Mouse (Mus musculus): Measurements from ENCODE around the gene 4930455H04Rik.

Gene 4930455H04Rik

DNA sequence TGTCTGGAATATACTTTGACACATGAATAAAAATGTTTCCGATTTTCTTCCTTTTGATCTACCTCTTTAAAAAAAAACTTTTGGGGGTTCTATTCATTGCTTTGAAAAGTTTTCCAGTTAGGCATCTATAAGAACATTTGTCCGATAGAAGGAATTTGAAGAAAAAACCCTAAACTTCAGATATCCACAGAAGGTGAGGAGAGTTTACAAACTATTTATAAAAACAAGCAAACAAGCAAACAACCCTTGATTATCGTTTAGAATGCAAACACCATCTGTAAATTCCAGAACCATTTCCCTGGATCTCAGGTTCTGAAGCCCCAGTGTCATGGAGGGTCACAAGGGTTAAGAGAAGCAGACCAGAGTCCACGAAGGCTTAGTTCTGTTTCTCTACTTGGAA, at the start of gene 4930455H04Rik:
TSS of gene 4930455H04Rik (plus strand) at position 301 of the 400 bp plus-strand sequence.
- DNase-seq (ENCODE audit: extremely low read depth, insufficient read length, low spot score): no peak

DNA sequence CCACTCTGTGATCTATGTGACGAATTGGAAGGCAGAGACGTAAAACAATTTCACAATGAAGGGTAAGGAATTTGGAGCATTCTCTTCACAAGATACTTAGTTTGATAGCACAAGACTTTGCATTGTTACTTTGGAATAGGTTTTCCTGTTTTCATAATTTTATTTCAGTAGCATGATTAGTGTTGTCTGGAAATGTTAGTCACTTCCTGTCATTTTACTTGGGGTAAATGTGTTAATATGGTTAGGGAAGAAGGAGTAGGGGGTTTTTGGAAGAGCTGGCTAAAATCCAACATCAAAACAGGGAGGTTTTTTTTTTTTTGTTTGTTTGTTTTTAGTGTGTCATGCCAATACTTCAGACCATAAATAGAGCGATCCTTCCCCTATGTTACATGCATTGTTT, 46.5 kb upstream of the 4930455H04Rik start:
- DNase-seq (ENCODE audit: extremely low read depth, insufficient read length, low spot score): no peak

DNA sequence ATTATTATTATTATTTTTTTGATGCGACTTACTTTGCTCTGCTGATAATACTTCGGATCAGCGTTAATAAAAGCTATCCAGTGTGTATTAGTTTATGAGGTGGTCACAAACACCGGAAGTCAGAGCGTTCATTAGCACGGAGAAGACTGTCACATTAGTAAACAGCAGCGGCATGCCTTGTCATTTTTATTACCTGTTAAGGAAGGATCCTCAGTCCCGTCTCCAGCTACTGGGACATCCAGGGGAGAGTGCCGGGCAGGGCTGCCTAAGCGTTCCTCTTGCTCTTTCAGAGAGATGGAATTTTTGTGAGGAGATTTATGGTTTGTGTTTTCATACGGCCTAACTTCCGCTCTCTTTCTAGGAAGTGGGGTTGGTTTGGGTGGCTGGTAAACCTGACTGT, 45.0 kb upstream of the 4930455H04Rik start:
- DNase-seq (ENCODE audit: extremely low read depth, insufficient read length, low spot score): no peak

DNA sequence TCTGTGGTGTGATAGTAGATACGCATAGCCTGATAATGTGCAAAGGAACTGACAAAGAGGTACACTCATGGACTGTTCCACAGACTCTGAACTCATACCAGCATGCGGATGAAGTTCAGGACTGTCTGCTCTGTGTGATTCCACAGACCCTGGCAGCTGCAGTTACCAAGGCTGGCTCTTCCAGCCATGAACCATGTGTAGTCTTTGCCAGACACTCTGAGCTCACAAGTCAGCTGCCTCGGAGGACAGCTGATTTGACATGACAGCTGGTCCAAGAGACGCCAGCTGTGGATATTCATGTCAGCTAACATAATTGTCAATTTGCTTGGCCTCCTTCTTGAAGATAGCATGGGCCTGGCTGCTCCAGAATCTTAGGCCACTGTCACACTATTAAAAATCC, 39.1 kb upstream of the 4930455H04Rik start:
- no peak for DNase-seq (ENCODE audit: extremely low read depth, insufficient read length, low spot score)

DNA sequence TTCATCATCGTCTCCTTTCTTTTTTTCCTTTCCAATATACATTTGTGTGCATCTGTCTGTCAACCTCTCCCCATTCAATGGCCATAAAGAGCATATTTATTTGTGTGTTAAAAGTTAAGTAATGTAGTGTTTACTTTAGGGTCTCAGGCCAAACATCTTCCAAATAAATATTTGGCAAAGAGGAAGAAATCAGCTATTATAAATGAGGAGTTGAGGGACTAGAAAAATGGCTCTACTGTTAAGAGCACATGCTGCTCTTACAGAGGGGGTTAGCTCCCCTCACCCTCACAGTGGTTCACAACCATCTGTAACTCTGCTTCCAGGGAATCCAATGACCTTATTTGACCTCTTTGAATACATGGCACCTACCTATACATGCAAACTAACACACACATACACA, 34.9 kb upstream of the 4930455H04Rik start:
- DNase-seq (ENCODE audit: extremely low read depth, insufficient read length, low spot score): no peak

DNA sequence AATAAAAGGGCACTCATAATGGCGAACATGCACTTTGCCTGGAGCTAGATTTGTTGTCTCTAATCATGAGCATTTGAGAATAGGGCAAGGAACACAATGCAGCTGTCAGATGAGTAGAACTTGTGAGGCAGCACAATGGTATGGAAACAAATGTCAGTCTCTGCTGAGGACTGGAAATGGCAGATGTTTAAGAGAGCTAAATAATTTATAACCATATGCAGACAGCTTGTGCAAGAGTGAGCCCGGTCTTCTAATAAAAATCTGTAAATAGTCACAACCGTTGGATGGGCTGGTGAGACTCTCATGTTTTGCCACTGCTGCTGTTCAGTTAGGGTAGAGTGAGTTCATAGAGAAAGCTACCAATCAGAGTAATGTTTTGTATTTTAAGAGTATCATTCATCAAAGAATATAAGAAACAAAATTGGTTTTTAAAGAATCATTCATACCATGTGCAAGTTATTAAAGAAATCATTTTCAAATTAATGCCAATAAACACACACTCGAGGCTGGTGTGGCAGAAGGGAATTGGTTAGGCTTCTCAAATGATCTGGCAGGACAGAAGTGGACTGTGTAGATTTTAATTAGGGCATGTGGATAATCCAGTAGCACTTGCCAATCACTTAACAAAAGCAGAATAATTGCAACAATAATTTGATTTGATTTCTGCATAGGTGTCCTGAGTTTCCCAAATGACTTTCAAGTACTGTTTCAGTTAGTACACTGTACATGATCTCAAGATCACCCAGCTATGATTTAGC, 31.0 kb upstream of the 4930455H04Rik start:
- DNase-seq (ENCODE audit: extremely low read depth, insufficient read length, low spot score): no peak

DNA sequence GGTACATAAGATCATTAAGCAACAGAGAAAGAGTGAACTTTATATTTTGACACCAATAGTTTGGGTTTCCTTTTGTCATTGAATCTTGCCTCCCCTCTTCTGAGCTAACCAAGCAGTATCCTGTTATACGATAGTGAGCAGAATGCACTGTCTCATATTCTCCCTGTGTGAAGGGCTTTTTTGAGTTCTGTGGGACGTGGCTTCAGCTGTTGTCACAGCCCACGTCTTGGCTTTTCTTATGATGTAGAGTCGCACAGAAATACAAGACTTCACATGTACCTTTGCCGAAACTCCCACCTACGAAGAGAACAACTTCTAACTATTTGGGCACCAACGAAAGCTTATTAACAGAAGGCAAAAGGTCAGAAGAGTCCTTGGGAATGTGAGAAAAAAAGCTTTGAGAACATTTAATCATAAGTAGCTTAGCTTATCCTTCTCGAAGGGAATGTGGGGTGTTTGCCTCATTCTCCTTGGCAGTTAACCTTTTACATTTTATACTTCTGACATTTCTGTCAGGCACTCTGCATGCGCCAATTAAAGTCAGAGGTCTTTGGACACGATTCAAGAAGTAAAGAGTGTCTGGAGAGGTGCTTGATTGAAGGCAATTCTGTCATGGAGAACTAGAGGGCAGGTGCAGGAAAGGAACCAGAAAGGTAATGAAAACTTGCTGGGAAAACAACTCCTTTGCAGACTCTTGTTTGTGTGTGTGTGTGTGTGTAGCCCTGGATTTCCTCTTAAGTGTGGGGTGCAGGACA, 27.1 kb upstream of the 4930455H04Rik start:
- no peak for DNase-seq (ENCODE audit: extremely low read depth, insufficient read length, low spot score)

DNA sequence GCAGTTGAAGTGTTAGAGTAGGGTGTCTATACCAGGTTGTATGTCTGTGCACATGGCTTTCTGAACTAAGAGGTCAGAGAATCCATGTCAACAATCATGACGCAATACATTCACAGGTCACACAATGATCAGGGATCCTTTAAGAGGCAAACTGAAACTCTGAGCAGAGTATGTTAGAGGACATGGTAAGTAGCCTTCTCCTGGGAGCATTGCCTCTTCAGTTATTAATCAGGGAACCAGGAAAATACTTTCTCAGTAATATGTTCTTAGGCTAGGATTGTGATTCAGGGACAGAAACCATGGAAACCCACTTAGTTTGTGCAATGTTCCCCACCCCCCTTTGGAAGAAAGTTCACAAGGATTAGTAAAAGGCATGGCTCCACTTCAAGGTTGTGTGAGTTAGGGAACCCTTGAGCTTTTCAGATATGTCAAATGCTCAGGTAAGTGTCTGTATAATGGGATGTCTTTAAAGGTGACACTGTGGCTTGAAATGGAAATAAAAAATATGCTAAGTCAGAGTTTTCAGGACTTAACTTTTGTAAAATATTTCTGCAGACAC, 26.4 kb upstream of the 4930455H04Rik start:
- DNase-seq (ENCODE audit: extremely low read depth, insufficient read length, low spot score): no peak

DNA sequence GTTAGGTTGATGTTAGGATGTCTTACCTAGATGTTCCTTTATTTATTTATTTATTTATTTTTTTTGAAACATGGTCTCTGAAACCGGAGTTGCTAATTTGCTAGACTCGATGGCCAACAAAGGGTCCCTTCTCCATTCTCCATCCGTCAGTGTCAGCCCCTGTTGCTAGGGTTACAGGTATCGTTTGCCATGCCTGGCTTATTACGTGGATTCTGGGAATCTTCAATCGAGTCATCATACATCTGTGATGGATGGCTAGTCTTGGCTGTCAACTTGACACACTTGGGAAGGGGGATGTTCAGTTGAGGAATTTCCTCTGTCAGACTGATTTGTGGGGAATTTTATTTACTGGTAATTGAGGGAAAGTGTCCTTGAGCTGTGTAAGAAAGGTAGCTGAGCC, 25.3 kb upstream of the 4930455H04Rik start:
- DNase-seq (ENCODE audit: extremely low read depth, insufficient read length, low spot score): no peak

DNA sequence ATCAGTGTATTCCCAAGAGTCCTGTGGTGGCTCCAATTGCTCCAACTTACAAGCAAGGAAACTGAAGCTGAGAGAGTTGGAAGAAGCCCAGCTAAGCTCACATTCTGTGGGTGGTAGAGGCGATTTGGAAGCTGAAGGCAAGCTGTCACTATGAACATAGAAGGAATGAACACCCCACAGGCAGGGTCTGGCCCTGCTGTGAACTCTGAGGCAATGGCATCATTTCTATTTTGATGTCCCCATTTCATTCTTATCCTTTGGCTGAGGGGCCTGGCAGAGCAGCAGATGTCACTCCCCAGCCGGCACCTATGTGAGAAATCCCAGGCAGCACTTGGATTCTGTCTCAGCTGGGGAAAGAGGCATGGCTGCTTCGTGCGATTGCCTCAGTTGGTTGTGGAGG, 24.6 kb upstream of the 4930455H04Rik start:
- no peak for DNase-seq (ENCODE audit: extremely low read depth, insufficient read length, low spot score)

DNA sequence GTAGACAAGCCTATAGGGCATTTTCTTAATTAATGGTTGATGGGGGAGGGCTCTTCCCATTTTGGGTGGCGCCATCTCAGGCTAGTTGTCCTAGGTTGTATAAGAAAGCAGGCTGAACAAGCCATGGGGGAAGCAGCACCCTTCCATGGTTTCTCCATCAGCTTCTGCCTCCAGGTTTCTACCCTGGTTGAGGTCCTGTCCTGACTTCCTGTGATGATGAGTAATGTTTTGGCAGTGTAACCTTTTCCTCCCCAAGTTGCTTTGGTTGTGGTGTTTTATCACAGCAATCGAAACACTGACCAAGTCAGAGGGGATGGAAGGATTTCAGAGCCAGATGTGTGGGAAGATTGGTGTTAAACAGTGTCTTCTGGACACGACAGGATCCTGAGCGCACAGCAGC, 21.6 kb upstream of the 4930455H04Rik start:
- peak; percentile 39 for DNase-seq (ENCODE audit: extremely low read depth, insufficient read length, low spot score)

DNA sequence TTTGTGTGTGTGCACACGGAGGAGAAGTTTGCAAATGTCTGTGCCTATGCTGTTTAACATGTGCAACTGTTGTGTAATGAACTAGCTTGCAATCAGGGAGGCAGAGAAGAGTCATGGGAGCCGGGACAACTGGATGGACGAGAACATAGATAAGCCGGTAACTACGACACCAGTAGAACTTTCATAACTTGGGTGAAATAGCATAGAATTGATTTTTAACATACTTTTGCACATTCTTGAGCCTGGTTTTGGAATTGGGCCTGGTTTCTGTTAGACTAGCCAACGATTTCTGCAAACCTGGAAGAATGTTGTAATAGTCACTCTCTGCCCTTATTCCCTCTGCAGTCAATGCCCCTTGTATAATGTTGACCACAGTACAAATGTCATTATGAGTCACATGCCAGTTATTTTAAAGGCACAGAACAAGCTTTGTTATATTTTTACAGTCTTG, 17.4 kb upstream of the 4930455H04Rik start:
- peak; percentile 80 for DNase-seq (ENCODE audit: extremely low read depth, insufficient read length, low spot score)

DNA sequence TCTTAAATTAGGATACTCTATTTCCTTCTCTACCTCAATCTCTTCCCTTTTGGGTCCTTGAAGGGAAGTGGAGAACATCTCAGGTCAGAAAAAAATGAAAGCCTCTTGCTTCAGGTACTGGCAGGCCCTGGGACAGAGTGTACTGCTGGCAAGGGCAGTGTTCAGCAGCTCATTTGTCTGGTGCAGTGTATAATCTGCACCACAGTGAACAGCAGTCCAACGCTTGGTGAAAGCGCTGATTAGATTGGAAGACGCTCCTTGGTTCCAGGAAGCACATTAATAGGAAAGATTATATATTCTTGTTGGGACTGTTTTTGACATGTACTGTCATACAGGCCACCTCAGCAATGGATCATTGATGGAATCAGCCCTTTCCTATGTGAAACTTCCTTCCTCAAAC, 16.6 kb upstream of the 4930455H04Rik start:
- DNase-seq (ENCODE audit: extremely low read depth, insufficient read length, low spot score): peak; percentile 24

DNA sequence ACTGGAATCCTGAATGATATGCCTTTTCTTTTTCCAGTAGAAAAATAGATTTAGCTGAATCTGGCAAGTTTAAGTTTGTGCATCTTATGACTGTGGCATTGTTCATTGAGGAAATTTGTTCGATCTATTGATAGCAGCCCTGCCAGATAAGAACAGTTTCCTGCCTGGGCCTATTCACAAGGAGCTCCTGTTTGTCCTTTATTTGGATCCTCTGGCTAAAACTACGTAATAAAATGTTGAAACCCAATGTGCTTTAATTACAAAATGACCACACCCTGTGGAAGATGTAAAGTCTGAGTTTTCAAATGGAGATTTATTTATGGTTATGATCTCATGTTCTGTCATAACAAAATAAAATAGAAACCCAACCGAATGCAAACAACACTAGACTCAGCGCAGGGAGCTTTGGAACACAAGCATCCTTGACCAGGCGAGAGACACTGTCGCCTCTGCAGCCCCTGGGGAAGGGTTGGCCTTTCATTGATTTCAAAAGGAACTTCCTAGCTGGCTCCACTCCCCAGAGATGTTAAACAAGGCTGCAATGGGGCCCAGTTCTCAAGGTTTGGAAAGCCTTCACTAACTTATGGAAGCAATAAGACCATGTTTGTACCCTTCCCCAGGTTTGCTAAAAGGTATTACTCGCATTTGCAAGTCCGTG, 15.7 kb upstream of the 4930455H04Rik start:
- no peak for DNase-seq (ENCODE audit: extremely low read depth, insufficient read length, low spot score)

DNA sequence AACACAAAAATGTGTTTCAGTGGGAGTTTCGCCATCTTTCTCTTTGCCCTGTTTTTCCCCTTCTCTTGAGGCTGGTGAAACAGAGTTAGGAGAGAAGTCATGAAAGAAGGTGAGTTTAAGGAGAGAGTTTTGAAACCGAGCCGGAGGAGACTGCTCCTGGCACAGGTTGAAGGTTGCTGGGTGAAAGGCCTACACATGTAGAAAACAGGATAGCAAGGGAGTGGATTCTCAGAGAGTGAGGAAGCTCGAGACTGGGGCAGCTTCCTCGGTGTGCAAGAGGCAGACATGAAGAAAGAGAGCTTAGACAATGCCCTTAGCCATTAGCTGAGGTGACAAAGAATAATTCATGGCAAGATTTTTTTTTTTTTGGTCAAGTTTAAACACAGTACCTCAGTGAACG, 14.7 kb upstream of the 4930455H04Rik start:
- DNase-seq (ENCODE audit: extremely low read depth, insufficient read length, low spot score): no peak

DNA sequence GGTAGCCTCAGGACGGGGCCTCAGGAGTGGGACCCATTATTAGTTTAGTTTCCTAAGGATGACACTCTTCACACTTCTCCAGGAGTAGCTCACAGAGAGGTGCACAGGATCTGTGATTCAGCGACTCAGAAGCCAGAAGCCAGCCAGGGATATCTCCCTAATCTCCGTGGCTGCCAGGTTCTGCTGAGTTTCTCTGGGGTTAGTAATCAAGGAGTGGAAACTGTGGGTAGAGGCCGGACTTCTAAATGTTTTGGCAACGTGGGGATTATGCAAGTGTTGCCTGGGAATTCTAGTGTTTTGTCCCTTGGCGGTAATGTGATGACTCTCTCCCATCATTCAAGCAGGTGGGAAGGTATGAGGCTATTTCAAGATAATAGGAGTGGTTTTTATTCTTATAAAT, 13.0 kb upstream of the 4930455H04Rik start:
- DNase-seq (ENCODE audit: extremely low read depth, insufficient read length, low spot score): peak; percentile 66

DNA sequence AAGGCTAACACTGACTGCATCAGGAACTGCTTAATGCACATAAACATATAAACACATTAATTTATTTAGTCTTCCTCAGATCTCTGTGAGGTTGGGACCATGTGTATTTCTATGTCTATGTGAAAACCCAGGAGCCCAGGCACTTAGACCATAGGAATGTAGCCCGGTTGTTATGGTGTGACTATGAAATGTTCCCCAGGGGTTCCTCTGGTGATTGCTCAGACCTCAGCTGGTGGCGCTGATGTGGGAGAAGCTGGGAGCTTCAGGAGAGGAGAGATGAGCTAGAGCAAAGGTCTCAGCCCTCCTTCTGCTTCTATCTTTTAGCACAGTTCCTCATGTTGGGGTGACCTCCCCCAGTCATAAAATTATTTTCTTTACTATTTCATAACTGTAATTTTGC, 7.7 kb upstream of the 4930455H04Rik start:
- no peak for DNase-seq (ENCODE audit: extremely low read depth, insufficient read length, low spot score)

DNA sequence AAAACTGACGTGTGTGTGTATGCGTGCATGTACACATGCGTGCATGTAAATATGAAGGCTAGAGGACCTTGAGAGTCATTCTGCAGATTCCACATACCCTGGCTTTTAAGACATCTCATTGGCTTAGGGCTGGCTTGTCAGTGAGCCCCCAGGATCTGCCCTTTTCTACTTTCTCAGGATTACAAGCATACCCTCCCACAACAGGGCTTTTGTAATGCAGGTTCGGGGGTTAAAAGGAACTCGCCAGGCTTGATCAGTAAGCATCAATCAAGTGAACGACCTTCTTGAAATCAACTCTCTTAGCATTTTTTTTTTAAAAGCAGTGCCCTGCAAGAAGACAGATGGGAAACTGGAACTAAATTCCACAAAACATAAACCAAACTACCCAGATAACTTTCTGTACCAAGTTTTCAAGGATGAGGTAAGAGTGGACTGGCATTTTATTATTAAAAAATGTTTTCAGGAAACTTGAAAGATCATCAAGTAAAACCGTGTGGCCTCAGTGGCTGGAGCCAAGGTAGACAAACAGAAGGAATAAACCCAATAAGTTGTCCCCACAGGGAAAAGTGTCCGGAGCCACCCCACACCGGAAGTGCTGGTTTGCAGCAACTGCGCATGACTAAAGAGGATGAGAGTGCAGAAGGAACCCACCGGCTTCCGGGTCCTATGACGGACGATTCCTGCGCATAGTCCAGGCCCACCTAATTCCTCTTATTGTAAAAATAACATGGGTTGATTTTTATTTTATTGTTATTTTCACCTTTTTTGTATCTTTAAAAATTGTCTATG, 6.5 kb upstream of the 4930455H04Rik start:
- DNase-seq (ENCODE audit: extremely low read depth, insufficient read length, low spot score): no peak

DNA sequence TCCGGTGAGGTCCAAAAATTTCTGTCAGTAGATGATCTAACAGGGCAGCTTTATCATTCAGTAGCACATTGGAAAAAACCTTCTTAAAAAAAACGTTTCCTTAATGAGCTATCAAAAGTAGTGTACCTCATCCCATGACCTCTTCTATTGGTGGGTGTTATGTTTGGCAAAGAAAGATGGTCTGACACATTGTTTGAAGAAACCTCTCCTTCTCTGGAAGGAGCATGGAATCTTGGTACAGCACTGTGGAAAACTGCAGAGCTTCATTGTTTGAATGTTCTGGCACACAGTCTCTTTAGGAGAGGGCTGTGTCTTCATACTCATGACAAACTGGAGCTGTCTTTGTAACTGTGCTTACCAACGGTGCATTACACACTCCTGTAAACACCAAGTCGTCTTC, 4.9 kb upstream of the 4930455H04Rik start:
- DNase-seq (ENCODE audit: extremely low read depth, insufficient read length, low spot score): no peak

DNA sequence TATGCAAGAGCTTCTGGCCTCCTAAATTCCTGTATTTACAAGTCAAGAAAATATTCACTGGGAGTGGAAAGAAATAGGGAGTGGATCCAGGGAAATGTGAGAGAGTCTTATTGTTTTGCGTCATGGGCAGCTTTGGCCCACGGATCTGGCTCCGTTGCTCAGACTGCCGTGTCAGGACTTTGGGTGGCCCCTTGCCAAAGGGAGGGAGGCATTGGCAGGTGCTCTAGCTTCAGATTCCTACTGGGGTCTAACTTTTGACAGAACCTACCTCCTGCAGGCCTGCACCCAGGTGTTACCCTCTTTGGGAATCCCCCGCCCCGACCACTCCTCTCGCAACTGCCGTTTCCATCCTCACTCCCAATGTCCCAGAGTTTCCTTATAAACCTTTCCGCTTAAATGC, 3.6 kb upstream of the 4930455H04Rik start:
- DNase-seq (ENCODE audit: extremely low read depth, insufficient read length, low spot score): no peak
